Mouse (Mus musculus) thymus, postnatal 0 days (tissue): ENCODE measurements around the gene Hdac4. TPM values are rescaled to one million over a fixed set of nuclear protein-coding genes. Genes with fewer than 3 reads are reported as not detected.

Source experiments
- DNase-seq: peaks from one replicate; pipeline ENCODE4 v3.0.0-alpha.2; 2015; ENCODE audit warnings: low spot score
- polyA plus RNA-seq: library from polyadenylated mRNA; unstranded; fragments of >200 nt; fragmentation: Nextera tagmentation; extraction: Ambion mirVana; gene quantifications from 2 replicates; pipeline ENCODE4 v1.2.1, GENCODE M21; 2015

The Hdac4 gene
- polyA plus RNA-seq: 23.6 and 27.7 TPM in 2 replicates

GRCm38 (mm10) chr1:92195360-92196149 lies at the start of gene Hdac4:
TSS of gene Hdac4 (minus strand) at chr1:92195699.
- DNase-seq: no peak

GRCm38 (mm10) chr1:92243549-92243948 lies 48.0 kb upstream of the Hdac4 start:
- DNase-seq: no peak

DNA sequence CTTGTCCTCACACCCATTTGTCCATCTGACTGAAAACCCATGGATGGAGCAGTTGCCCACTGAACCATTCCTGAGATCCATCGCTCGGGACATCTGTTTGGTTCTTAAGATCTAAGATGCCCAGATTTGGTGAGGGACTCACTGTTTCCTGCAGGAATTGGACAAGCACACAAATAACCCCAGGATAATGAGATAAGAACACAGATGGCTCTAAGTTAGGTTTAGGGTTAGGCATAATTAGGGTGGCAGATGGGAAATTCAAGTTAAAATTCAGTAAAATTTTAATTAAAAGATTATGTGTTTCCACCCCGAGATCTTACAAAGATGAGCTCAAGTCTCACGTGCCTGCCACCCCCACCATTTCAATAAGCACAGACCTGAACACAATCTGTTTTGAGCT lies 44.6 kb upstream of the Hdac4 start:
- no peak for DNase-seq

DNA sequence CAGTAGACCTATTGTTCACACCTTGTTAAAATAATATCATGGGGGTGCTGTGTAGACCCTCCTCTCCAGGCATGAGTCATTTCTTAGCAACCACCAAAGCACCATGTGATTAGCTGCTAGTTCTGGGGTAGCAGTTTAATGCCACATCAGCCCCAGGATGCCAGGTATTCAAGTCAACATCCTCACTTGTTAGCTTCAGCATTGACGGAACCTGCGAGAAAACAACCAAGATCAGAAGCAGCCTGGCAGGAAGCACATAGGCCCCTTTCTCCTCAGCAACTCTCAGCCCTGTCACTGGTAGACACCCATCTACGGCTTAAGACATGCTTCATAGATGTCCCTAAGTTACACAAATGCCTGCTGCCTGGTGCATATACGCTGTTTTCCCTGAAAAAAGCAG lies 40.1 kb upstream of the Hdac4 start:
- no peak for DNase-seq

DNA sequence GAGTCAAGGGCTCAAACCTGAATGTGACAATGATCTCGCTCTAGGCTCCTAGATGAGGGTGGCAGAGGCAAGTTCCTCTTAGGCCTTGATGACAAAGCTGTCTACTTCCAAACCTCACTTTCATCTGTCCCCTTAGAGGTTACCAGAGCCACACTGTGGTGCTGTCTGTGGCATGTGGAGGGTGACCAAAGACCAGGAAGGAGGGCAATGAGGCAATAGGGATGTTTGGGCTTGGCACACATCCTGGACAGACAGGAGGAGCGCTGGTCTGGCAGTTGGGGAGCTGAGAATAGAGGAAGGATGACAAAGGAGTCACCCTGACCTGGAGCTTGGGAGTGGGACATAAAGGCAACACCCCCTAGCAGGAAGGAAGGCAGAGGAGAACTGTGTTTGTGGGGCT lies 29.8 kb upstream of the Hdac4 start:
- no peak for DNase-seq

GRCm38 (mm10) chr1:92223956-92224891 lies 28.7 kb upstream of the Hdac4 start:
- no peak for DNase-seq

DNA sequence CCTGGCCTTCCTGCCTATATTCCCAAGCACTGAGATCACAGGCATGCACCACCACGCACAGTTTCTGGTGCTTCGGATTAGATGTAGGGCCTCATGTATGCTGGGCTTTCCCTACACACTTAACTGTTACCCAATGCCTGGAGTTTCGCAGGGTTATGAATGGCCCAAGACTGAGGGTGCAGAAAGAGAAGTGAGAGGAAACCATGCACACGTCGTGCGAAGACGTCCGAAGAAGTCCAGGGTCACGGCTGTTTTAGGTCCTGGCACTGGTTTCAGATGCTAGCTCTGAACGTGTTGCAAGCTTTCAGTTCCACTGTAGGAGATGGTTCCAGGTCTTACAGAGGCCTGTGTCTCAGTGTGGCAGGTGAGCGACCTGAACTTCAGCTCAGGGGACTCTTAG lies 21.2 kb upstream of the Hdac4 start:
- DNase-seq: no peak

DNA sequence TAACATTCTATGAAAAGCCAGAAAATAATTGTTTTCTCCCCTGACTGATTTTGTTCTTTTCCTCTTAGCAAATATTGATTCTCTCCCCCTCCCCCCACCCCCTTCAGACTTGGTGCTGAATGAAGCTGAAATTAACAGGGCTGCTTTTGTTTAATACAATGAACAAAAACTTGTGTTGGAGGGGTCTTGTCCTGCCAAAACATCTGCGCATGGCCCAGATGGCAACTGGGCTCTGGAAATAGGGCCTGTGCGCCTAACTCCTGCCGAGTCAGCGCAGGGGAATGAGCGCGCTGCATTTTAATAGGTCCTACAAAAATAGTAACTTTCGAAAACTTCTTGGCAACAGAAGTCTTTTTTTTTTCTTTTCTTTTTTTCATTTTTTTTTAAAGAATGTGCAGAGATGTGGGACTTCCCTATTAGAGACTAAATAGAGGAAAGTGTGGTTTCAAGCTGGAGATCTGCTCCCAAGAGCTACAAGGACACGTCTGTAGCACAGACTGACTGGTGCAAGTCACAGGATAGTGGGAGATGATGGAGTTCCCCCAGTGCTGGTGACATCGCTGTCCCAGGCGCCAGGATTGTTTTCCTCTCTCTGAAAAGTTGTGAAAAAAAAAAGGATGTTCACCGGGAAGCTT lies 20.6 kb upstream of the Hdac4 start:
- DNase-seq: no peak

- DNase-seq: no peak
Observed at GRCm38 (mm10) chr1:92215131-92215638, 19.7 kb upstream of the Hdac4 start.

GRCm38 (mm10) chr1:92212003-92212750 lies 16.7 kb upstream of the Hdac4 start:
- no peak for DNase-seq

- DNase-seq: no peak
Observed at GRCm38 (mm10) chr1:92202639-92203352, 7.3 kb upstream of the Hdac4 start.

DNA sequence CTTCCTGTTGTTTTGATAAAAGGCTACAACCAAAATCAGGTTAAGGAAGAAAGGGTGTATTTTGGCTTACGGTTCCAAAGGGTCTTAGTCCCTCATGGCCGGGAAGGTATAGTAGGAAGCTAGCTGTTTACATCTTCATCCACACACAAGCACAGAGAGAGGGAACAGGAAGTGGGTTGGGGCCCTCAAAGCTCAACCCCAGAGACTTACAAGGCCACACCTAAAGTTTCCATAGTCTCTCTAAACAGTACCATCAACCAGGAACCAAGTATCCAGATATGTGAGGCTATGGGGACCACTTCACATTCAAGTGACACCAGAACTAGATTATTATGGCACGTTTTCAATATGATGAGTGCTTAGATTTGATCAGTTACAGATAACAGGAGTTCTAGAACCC lies 5.0 kb downstream of the Hdac4 start:
- DNase-seq: peak; percentile 37

GRCm38 (mm10) chr1:92187137-92187536 lies 8.4 kb downstream of the Hdac4 start:
- no peak for DNase-seq

DNA sequence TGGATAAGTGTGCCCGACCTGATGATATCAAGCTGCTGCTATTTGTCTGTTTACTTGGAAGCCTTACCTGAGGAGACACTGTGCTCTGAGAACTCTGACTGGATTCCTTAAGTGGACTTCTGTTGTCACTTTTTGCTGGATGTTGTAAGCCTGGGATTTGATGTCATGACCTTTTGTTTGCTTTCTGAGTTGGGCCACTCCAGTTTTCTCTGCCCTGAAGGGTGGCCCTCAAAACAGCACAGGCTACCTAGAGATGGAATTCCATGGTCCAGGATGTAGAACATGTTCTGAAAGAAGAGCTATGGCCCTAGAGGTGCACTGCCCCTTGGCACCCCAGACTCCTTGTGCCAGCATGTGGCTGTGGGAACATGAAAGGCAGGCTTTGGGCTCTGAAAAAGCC lies 10.9 kb downstream of the Hdac4 start:
- DNase-seq: no peak

DNA sequence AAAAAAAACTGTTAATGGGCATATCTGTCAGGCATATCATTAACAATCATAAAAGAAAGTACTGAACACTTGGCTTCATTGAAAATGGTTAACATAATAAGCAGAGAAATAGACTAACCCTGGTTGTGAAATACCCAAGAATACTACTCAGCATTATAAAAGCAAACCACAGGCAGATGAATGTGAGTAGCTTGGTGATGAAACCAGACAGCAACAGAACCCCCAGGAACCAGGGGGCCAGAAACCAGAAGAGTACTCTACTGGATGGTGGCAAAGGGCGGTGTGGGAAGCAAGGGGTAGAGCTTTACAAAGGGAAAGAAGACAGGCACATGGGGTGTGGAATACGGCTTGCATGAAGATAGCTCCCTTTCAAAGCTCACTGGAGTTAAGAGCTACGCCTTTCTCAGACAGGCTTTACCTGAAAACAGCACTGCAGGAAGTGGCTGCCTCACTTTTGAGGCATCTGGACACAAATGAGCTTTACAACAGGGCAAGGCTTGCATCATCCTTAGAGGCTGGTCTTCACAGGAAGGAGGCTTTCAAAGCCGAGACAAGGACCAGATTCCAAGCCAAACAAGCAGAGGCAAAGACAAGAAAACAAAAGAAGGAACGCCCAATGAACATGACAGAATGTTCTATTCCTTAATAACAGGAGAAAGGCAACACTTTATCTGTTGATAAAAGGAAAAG lies 12.3 kb downstream of the Hdac4 start:
- no peak for DNase-seq

DNA sequence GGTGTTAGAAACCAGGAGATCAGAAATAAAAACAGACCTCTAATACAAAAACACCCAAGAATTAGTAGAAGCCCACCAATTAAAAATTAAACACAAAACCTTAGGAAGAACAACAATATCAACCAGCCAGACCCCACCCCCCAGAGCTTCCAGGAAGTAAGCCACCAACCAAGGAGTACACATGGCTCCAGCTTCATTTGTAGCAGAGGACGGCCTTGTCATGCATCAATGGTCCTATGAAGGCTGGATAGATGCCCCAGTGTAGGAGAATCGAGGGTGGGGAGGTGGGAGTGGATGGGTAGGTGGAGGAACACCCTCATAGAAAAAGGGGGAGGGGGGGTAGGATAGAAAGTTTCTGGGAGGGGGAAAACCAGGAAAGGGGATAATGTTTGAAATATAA lies 13.5 kb downstream of the Hdac4 start:
- no peak for DNase-seq

DNA sequence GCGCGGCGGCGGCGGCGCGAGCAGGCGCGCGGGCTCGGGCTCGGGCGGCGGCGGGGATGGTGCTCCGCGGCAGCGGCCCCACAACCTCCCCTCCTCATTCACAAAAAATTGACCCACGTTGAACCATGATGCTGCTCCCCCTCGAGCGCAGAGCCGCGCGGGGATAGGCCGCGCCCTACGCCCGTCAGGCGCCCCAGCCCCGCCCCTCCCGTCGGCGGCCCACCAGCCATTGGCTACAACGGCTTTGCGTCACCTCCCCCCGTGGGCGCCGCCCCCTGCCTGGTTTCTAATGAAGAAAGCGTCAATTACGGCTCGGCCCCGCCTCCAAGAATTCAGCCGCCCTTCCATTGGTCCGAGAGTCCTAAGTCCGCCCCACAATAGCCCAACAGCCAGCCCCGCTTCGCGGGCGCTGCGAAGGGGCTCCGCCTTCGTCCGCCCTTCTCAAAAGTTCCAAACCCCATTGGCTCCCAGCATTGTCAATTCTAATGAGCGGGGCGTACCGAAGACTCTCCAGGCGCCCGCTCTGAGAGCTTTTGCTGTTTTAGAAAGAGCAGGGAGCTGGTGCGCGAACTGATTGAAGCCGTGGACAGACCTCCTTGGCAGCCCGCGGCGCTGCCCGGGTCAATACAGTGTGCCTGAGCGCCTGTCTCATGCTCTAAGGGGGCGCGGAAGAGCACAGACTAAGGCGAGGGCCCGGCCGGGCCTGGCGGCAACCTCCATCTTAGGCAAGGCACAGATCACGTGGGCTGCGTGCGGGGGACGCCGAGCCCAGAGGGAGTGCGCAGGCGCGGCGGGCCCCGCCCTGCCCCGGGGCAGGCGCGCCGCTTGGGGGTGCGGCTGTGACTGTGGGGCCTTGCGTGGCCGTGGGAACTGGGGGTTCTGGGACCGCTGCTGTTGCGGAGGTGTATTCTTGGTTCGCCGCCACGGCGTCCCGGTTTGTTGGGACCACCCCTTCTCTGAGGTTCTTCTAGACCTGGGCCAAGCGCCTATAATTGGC lies 15.1 kb downstream of the Hdac4 start:
- DNase-seq: peak; percentile 100

GRCm38 (mm10) chr1:92179489-92180006 lies 16.0 kb downstream of the Hdac4 start:
- DNase-seq: no peak
